Mouse (Mus musculus) liver, postnatal 0 days (tissue): ENCODE measurements at regions not wholly inside any gene's neighbourhood (a gene's known extent, or its start where the extent isn't known, plus 50 kb on each side); places are given as distances from the start of the nearest gene placed in this dataset.
"Not testable (repeated sequence)": the region's sequence is repeated elsewhere in the genome, so short reads cannot be mapped to it uniquely, and the experiment has no call there.

Experiments
- ATAC-seq: fragments of 200-750 bp; cut with Nextera tagmentation; 2 replicates; pipeline ENCODE4 v1.8.0; 2017; ENCODE audit warnings: mild to moderate bottlenecking, moderate library complexity
- DNase-seq: peaks from one replicate; pipeline ENCODE4 v3.0.0-alpha.2; 2016
- H3K27ac ChIP-seq: fragments of 300-500 bp; sonication (generic); 2 replicates; pipeline ENCODE4 v1.5.1; 2014; ENCODE audit warnings: antibody characterized with exemption, moderate library complexity, mild to moderate bottlenecking, low read depth
- H3K27me3 ChIP-seq: fragments of 300-500 bp; sonication (generic); 2 replicates; pipeline ENCODE4 v1.6.1; 2014; ENCODE audit warnings: low read length, control low read depth, mixed read lengths; ENCODE audit not compliant: insufficient read depth
- H3K36me3 ChIP-seq: fragments of 300-500 bp; sonication (generic); replicated peaks from 2 replicates; pipeline ENCODE4 v1.6.1; 2014; ENCODE audit warnings: mild to moderate bottlenecking, control low read depth, low read length, moderate library complexity, mixed read lengths; ENCODE audit not compliant: insufficient read depth
- H3K4me1 ChIP-seq: fragments of 300-500 bp; sonication (generic); 2 replicates; pipeline ENCODE4 v1.6.1; 2014; ENCODE audit warnings: antibody characterized with exemption, mild to moderate bottlenecking, control low read depth; ENCODE audit not compliant: insufficient read depth
- H3K4me2 ChIP-seq: fragments of 300-500 bp; sonication (generic); 2 replicates; pipeline ENCODE4 v1.6.1; 2014; ENCODE audit warnings: low read depth, mild to moderate bottlenecking, low read length, moderate library complexity, mixed read lengths
- H3K4me3 ChIP-seq: fragments of 300-500 bp; sonication (generic); 2 replicates; pipeline ENCODE4 v1.5.1; 2014; ENCODE audit warnings: low read depth, low read length
- H3K9ac ChIP-seq: fragments of 300-500 bp; sonication (generic); replicated peaks from 2 replicates; pipeline ENCODE4 v1.6.1; 2014; ENCODE audit warnings: mild to moderate bottlenecking, moderate library complexity
- H3K9me3 ChIP-seq: fragments of 300-500 bp; sonication (generic); 2 replicates; pipeline ENCODE4 v1.6.1; 2016; ENCODE audit warnings: mild to moderate bottlenecking, control low read depth, low read length, mixed read lengths
- CTCF ChIP-seq: sonication (generic); IDR thresholded peaks from 2 replicates; pipeline ENCODE4 v1.5.1; 2016; ENCODE audit warnings: antibody characterized with exemption, low read depth
- EP300 ChIP-seq: IDR thresholded peaks from 2 replicates; pipeline ENCODE4 v1.6.1; 2016; ENCODE audit warnings: antibody characterized with exemption, low read depth, mild to moderate bottlenecking
- WGBS: fragments of 180-500 bp; shearing (Covaris S2); extraction: QIAGEN DNeasy Blood & Tissue Kit; methylation state at CpG from one replicate; pipeline ENCODE4 v1.1.7; 2014; ENCODE audit not compliant: insufficient replicate concordance; 5-methylcytosine and 5-hydroxymethylcytosine counted together

GRCm38 (mm10) chr14:76948481-76948880 lies 88.1 kb upstream of the Ccdc122 start:
- no peak for TF ChIP-seq CTCF
- TF ChIP-seq EP300, result no peak
- H3K4me3 ChIP-seq, result no peak overlapping the region
- DNase-seq (no peak), ATAC-seq (no peak)
- no peak overlapping the region for H3K9ac ChIP-seq
- H3K4me1 ChIP-seq, result no peaks in the 10 kb centered on the region
- 77% methylated on average over 6 of the region's 6 CpGs for WGBS
- H3K36me3 ChIP-seq, result no peaks in the 10 kb centered on the region
- H3K27me3 ChIP-seq, result no peaks in the 10 kb centered on the region
- H3K4me2 ChIP-seq, result no peak overlapping the region
- H3K9me3 ChIP-seq, result no peaks in the 10 kb centered on the region
- no peak overlapping the region for H3K27ac ChIP-seq

- Histone ChIP-seq H3K27ac (no peak overlapping the region), H3K4me2 (no peak overlapping the region), H3K4me1 (no peaks in the 10 kb centered on the region), H3K4me3 (no peak overlapping the region), H3K9me3 (no peaks in the 10 kb centered on the region), H3K36me3 (no peaks in the 10 kb centered on the region), H3K27me3 (no peaks in the 10 kb centered on the region), H3K9ac (no peak overlapping the region)
- ATAC-seq, result no peak
- no peak for DNase-seq
- WGBS, result 69% methylated on average over 3 of the region's 3 CpGs
- no peak for TF ChIP-seq CTCF
- TF ChIP-seq EP300, result no peak
These were observed 89.4 kb upstream of the Ccdc122 start for GRCm38 (mm10) chr14:76947148-76947547.

GRCm38 (mm10) chr14:76945626-76946025 lies 90.9 kb upstream of the Ccdc122 start:
- H3K27me3 ChIP-seq, result no peaks in the 10 kb centered on the region
- no peaks in the 10 kb centered on the region for H3K36me3 ChIP-seq
- peak; percentile 54 for ATAC-seq
- no peak overlapping the region for H3K4me2 ChIP-seq
- no peak overlapping the region for H3K9ac ChIP-seq
- no peaks in the 10 kb centered on the region for H3K4me1 ChIP-seq
- DNase-seq, result no peak
- WGBS, result 69% methylated on average over 6 of the region's 6 CpGs
- TF ChIP-seq EP300 (no peak; the same call in 1 of the 2 replicates), CTCF (no peak)
- no peak overlapping the region for H3K27ac ChIP-seq
- no peaks in the 10 kb centered on the region for H3K9me3 ChIP-seq
- no peak overlapping the region for H3K4me3 ChIP-seq

DNA sequence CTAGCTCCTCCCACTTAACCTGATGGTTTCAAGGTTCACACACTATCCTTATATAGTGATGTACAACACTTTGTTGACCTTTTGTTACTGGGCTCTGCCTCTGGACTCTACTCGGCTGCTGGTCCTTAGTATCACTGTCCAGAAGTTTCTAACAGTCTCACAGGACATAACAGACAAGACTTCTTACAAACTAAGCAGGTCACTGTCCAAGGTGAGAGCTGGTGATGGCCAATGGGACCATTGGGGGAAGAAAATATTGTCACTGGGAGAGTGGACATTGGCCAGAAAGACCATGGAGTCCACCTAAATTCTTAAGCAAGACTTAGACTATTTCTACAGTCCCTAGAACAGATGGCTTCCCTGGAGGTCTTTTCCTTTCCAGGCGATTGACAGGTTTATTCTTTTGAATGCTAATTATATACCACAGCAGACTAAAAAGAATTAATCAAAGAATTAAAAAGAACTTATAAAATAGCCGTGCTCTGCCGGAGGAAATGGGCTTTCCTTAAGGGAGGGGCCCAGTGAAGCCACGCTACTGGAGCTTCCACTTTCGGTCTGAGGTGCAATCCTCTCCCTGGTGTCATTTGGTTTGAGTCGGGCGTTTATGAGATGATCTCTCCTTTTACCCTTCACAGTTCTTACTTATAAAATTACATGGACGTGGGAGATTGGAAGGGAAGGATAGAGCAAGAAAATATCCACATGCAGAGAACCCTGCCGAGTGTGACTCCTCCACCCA lies 94.9 kb upstream of the Ccdc122 start:
- H3K27ac ChIP-seq, result no peak overlapping the region
- no peaks in the 10 kb centered on the region for H3K4me1 ChIP-seq
- WGBS, result 64% methylated on average over 10 of the region's 10 CpGs
- no peak overlapping the region for H3K4me2 ChIP-seq
- no peaks in the 10 kb centered on the region for H3K27me3 ChIP-seq
- no peak overlapping the region for H3K4me3 ChIP-seq
- TF ChIP-seq EP300, result no peak
- no peak for TF ChIP-seq CTCF
- H3K9ac ChIP-seq, result no peak overlapping the region
- H3K9me3 ChIP-seq, result no peaks in the 10 kb centered on the region
- H3K36me3 ChIP-seq, result no peaks in the 10 kb centered on the region
- ATAC-seq (no peak), DNase-seq (no peak)

GRCm38 (mm10) chr14:76940507-76940906 lies 96.1 kb upstream of the Ccdc122 start:
- Histone ChIP-seq H3K4me1 (no peaks in the 10 kb centered on the region), H3K36me3 (no peaks in the 10 kb centered on the region), H3K27ac (no peak overlapping the region), H3K27me3 (no peaks in the 10 kb centered on the region), H3K9me3 (no peaks in the 10 kb centered on the region), H3K4me3 (no peak overlapping the region), H3K4me2 (no peak overlapping the region), H3K9ac (no peak overlapping the region)
- WGBS, result 78% methylated on average over 4 of the region's 4 CpGs
- TF ChIP-seq EP300 (no peak), CTCF (no peak)
- no peak for DNase-seq
- ATAC-seq, result no peak

- Histone ChIP-seq H3K9ac (no peak overlapping the region), H3K4me2 (no peak overlapping the region), H3K27ac (no peak overlapping the region), H3K4me3 (no peak overlapping the region), H3K9me3 (no peaks in the 10 kb centered on the region), H3K36me3 (no peaks in the 10 kb centered on the region), H3K4me1 (no peaks in the 10 kb centered on the region), H3K27me3 (no peaks in the 10 kb centered on the region)
- no peak for ATAC-seq
- 64% methylated on average over 1 of the region's 1 CpGs for WGBS
- DNase-seq, result no peak
- no peak for TF ChIP-seq CTCF
- no peak for TF ChIP-seq EP300
These were observed 99.9 kb upstream of the Ccdc122 start for GRCm38 (mm10) chr14:76936671-76937070.

DNA sequence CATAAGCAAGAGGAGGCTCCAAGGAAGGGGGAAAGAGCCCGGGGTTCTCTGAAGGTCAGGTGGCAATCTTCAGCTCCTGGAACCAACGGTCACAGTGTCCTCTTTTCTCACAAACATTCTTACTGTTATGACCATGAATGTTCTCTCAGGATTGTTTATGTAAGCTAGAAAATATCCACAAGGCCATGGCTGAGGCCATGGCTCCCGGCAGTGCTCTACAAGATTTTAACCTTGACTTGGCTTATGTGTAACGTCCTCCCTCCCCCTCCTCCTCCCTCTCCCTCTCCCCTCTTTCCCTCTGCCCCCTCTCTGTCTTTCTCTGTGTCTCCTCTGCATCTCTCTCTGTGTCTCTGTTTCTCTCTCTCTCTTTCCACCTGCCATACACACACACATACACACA lies 100.5 kb upstream of the Ccdc122 start:
- H3K9ac ChIP-seq, H3K4me1 ChIP-seq, DNase-seq, H3K4me2 ChIP-seq, H3K27me3 ChIP-seq, ATAC-seq, H3K4me3 ChIP-seq, H3K9me3 ChIP-seq, H3K36me3 ChIP-seq, H3K27ac ChIP-seq: not testable (repeated sequence)
- 55% methylated on average over 4 of the region's 4 CpGs for WGBS
